In the genomic region with DNA sequence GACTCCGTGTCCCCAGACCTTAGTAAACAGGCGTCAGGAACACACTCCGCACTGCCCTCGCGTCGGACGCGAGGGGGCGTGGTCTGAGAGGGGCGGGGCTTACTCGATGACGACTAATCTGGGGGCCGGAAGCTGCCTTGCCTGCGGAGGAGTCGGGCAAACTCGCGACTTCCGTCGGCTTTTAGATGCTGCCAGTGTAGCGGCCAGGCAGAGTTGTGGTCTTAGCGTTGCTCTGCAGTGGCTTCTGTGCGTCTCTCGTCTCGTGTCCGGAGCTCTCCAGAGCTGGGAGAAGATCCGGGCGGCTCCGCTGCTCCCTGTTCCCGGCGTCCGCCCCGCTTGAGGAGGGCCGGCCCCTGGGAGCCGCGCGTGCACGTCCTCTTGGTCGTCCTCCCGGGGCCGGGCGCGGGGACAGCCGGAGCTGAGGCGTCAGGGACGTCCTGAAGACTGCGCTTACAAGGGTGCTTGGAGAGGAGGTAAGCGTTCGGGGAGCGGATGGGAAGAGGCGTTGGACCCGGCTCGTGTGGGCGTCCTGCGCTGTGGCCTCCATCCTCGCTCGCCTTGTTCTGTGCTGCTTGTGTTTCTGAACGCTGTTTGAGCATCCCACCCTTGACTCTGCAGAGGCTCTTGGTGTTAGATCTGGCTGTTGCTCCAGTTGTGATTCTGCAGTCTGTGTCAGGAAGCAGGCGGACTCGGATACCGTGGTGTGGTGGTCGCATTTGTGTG, we compare ENCODE assay signal across 8 mouse cellular contexts. TPM values are rescaled to one million over a fixed set of nuclear protein-coding genes. Genes with fewer than 3 reads are reported as not detected.
DNase-seq lines count a peak whose midpoint lies in the region; ATAC-seq lines count a peak whose summit lies in the region.

A gene (plus strand): TSS at position 181 of the 723 bp plus-strand sequence.

- under 1% methylated on average over 61 of the region's 61 CpGs for WGBS in forebrain, embryonic 14.5 days
- 1% methylated on average over 61 of the region's 61 CpGs for WGBS in neural tube, embryonic 15.5 days

- intact Hi-C loops in heart, postnatal 14 days (cut with DNase I) = no loop called here

- H3K4me2 ChIP-seq in forebrain, embryonic 14.5 days (ENCODE audit: low read length) = peak within 1 kb of the TSS; percentile 65
- H3K4me2 ChIP-seq in neural tube, embryonic 15.5 days = peak within 1 kb of the TSS; percentile 82

- DNase-seq in ES-CJ7 (ENCODE audit: low read depth, low spot score) = peak; percentile 94
- DNase-seq in cerebellum, adult 11 months = peak; percentile 95
- DNase-seq in forebrain, embryonic 14.5 days (ENCODE audit: low spot score) = peak; percentile 96
- peak; percentile 97 to 99 for DNase-seq in heart, postnatal 14 days
- peak; percentile 95 for DNase-seq in layer of hippocampus, adult 11-12 months (ENCODE audit: low spot score)
- peak; percentile 94 to 96 for DNase-seq in lung, adult 18-20 months
- peak; percentile 96 for DNase-seq in testis, postnatal 14 days (ENCODE audit: low spot score)

- H3K27me3 ChIP-seq in forebrain, embryonic 14.5 days (replicated peaks; ENCODE audit: control insufficient read depth, insufficient read depth, low read length) = no peaks in the 10 kb centered on the region
- H3K27me3 ChIP-seq in neural tube, embryonic 15.5 days (replicated peaks) = no peaks in the 10 kb centered on the region

- no peaks in the 10 kb centered on the region for H3K9me3 ChIP-seq in forebrain, embryonic 14.5 days (replicated peaks; ENCODE audit: control insufficient read depth, low read length)
- H3K9me3 ChIP-seq in neural tube, embryonic 15.5 days (replicated peaks) = no peaks in the 10 kb centered on the region

- peak within 1 kb of the TSS; percentile 90 for H3K9ac ChIP-seq in forebrain, embryonic 14.5 days (ENCODE audit: low read length)
- H3K9ac ChIP-seq in neural tube, embryonic 15.5 days (replicated peaks) = peak within 1 kb of the TSS; percentile 94

- H3K4me3 ChIP-seq in forebrain, embryonic 14.5 days (ENCODE audit: low read depth, low read length) = peak within 1 kb of the TSS; percentile 99
- H3K4me3 ChIP-seq in neural tube, embryonic 15.5 days (replicated peaks) = peak within 1 kb of the TSS; percentile 100

- ATAC-seq in forebrain, embryonic 14.5 days = peak; percentile 99
- ATAC-seq in neural tube, embryonic 15.5 days (ENCODE audit: low FRiP score) = peak; percentile 99

- peak within 1 kb of the TSS; percentile 84 for H3K27ac ChIP-seq in forebrain, embryonic 14.5 days (ENCODE audit: low read depth, low read length)
- H3K27ac ChIP-seq in neural tube, embryonic 15.5 days (replicated peaks) = peak within 1 kb of the TSS; percentile 90

- no peaks in the 10 kb centered on the region for H3K36me3 ChIP-seq in forebrain, embryonic 14.5 days (ENCODE audit: control insufficient read depth, insufficient read depth, low read length)
- no peaks in the 10 kb centered on the region for H3K36me3 ChIP-seq in neural tube, embryonic 15.5 days

- peaks cover 10% of the 10 kb centered on the region for H3K4me1 ChIP-seq in forebrain, embryonic 14.5 days (ENCODE audit: control insufficient read depth, insufficient read depth, low read length)
- peaks cover 12% of the 10 kb centered on the region for H3K4me1 ChIP-seq in neural tube, embryonic 15.5 days

RNA-seq across cellular contexts. Expression of the gene that starts here (rescaled TPM):
- 33.9 and 36.4 TPM in 2 replicates for polyA plus RNA-seq in forebrain, embryonic 14.5 days (2014; fragmentation: Nextera tagmentation; extraction: Ambion mirVana)
- 10 to 100 TPM; 25.2 to 29.2 TPM for total RNA-seq in heart, postnatal 14 days (2021)
- 41.0 and 43.6 TPM in 2 replicates for polyA plus RNA-seq in neural tube, embryonic 15.5 days (2015; fragmentation: Nextera tagmentation; extraction: Ambion mirVana)

Comparison
In these comparisons a context has a peak if more than half of its experiments do, and no peak if none do; other contexts are left out.
1. Peak in every context shown above with its lines: DNase-seq, ATAC-seq, H3K4me3 ChIP-seq and H3K27ac ChIP-seq.